Mouse (Mus musculus) adrenal gland, postnatal 36 days (tissue): ENCODE results near the gene Mettl4. TPM values are rescaled to one million over a fixed set of nuclear protein-coding genes. Genes with fewer than 3 reads are reported as not detected.

Experiments
- DNase-seq, 2 experiments: peaks; one replicate each; pipeline ENCODE4 v3.0.0; 2021; ENCODE audit warnings: mixed read lengths in 1 of 2
- long read RNA-seq, 2 experiments: library from polyadenylated mRNA; stranded (forward); transcript quantifications; one replicate each; pipeline ENCODE4 v2.0.0; 2021; ENCODE audit warnings: borderline sequencing depth in 2 of 2
- total RNA-seq, 2 experiments: library from RNA; stranded (reverse); gene quantifications; 2 replicates each; pipeline ENCODE4 v1.2.3; 2021

Gene Mettl4
- total RNA-seq = 10 to 100 TPM; 14.2 to 17.4 TPM
- long read RNA-seq, experiment 1, partial matches to known transcripts = 2 of 6 reads
- long read RNA-seq, experiment 1, other reads (novel, unspliced or antisense) = 3 of 6 reads
- long read RNA-seq, experiment 2, partial matches to known transcripts = 0 of 3 reads
- long read RNA-seq, experiment 2, other reads (novel, unspliced or antisense) = 2 of 3 reads

DNA sequence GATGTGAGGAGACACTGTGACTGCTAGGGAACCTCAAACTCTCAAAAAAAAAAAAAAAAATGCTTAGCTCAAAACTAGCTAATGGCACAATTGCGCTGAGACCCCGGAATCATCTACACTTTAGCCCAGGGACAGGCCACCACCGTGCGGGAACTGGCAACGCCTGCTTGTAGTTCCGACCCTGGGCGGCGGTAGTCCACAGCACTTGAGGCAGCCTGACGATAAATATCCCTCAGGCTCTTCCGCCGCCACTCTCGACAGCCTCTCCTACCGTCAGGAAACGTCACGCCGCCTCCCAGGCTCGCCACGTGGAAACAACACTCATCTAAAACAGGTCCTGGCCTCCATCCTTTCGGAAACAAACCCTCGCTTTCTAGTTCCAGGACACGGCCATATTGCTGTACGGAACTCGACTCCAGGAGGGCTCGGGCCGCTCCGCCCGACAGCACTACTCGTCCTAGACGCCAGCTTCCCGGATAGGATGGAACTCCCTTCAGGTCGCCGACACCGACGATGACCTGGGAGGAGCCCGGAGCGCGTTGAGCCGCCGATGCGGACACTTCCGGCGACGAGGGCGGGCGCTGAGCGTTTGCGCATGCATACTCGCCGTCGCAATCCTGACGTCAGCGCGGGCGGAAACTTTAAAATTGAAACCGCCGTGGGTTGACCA is at the start of gene Mettl4:
Gene Mettl4, minus strand, starts transcription at position 554 of the 670 bp plus-strand sequence.
- peak; percentile 95 for DNase-seq

GRCm38 (mm10) chr17:94778871-94779482 is 29.2 kb upstream of the Mettl4 start:
- no peak for DNase-seq

GRCm38 (mm10) chr17:94768491-94768890 is 18.7 kb upstream of the Mettl4 start:
- no peak for DNase-seq

DNA sequence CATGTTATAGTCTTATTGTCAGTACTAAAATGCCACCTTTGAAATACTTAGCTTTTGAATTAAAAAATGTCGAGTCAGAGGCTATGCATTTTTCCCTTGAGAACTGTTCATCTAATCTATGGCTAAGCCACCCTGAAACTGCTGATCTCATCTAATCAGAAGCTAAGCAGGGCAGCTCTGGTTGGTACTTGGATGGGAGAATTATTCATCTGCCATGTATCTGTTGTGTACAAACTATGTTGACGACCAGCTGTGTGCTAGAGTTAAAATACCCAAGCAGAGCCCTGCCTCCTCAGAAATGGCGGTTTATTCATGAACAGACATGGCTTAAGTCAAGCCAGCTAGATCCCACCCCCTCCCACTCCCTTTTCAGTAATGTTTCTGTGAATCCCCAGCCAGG is 14.9 kb upstream of the Mettl4 start:
- no peak for DNase-seq

DNA sequence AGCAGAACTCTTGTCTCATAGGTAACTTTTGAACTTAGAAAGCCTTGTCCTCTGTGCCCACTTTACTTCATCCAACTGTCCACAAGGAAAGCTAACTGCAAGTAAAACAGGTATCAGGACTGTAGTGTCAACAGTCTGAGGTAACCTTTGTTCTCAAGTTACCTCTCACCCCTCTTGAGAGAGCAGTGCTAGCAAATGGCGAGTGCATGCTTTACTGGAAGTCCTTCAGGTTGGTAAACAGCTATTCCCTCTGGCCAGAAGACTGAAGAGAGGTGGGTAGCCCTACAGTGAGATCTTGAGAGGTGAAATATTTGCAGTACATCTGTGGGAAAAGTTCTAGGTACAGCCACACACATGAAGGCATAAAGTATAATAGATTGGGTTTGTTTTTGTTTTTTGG is 14.2 kb upstream of the Mettl4 start:
- no peak for DNase-seq

DNA sequence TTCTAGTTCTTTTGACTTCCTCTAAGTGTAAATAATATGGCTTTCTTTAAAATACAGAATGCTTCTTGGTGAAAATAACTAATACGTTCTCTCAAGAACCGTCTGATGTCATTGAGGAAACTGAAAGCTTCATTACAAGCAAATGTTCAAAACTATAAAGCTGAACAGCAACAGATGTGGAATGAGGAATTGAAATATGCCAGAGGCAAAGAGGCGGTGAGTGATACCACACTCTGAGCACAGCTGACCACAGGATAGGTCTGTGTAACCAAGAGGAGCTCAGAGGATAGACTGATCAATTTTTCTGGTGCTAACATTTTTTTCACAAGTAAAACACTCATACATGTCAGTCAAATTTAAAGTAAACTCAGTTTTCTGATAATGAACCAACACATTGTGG is 12.6 kb upstream of the Mettl4 start:
- DNase-seq = no peak

DNA sequence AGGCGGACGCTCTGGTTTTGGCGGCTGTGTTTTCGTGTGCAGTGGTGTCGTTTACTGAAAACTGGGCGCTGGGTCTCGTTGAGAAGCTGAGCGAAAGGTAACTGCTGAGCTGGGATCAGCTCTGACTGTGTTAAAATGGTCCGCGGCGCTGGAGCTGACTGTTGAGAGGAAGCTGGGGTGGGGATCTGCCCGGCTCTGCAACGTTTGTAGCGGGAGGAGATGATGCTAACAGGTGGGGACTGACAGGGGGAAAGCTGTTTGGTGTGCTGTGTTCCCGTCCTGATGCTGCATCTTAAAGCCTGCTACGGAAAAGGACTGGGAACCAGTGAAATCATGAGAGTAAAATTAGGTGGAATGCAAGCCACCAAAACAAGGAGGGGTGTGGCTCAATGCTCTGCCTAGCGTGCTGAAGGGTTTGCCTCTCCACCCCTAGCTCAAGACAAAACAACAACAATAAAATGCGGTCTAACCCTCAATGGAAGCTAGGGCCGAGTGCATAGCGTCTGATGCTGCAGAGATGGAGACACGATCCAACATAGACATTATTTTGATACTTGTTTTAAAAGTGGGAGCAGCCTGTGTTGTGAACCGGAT is 414 bp upstream of the Mettl4 start:
- DNase-seq = no peak

DNA sequence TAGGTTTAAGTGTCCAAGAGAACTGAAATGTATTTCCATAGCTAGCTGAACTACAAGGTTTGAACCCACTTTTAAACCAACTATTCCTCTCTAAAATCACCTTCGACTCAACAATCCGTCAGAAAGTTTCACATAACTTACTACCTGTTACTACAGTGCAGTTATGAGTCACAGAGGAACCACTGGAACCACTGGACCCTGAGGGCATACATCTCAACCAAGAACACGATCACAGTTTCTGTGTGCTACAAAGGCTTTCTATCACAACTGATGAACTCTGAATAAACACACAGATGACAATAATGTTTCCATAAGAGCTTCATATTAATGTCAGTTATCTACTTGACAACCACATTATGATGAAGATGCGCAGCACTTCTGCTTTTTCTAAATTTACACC is 11.6 kb downstream of the Mettl4 start:
- no peak for DNase-seq

- no peak for DNase-seq
Measured at GRCm38 (mm10) chr17:94735885-94736284, 13.9 kb downstream of the Mettl4 start.

DNA sequence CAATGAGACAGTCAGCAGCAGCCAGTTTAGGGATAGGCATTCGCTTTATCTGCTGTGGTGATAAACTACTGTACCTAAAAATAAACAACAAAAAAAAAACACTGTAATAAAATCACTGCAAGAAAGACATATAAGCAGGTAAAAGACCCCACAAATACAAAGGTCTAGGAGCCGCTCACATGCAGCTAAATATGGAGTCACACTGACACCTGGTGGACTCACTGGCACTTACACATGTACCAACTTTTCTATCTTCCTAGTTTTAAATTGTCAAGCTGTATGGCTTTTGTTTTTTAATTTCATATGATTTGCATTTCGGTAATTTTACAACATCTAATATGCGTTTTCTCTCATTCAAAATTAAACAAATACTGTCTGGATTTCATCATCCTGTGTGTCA is 14.4 kb downstream of the Mettl4 start:
- no peak for DNase-seq

DNA sequence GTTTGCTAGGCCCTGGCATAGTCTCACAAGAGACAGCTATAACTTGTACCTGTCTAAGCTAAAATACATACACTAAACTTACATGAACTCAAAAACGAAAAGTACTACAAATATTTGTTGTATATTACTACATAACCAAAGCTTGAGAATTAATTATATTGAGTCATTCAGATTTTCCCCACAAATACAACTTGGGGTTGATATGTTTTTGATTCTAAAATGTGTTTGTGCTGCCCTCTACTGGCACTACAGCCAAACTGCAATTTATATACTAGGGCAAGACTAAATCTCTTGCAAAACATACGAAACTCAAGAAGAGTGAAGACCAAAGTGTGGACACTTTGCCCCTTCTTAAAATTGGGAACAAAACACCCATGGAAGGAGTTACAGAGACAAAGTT is 19.4 kb downstream of the Mettl4 start:
- DNase-seq = peak in 1 of 2 experiments; percentile 53

DNA sequence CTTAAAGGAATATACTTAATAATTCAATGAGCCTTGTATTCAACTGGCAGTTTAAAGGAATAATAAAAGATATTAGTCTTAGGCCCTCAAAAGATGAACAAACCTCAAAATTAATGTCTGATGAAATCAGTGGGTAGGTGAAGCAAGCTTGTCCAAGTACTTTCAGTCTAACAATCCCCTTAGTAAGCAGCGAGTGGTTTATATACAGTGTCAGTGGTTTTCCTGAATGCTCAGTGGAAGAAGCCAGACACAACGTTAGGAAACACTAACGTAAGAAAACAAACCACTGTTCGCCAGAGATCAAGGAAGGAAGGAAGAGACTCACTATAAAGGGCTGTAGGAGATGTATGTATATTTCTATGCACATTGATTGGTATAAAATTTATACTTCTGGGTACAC is 23.1 kb downstream of the Mettl4 start:
- DNase-seq = no peak

- DNase-seq = no peak
Measured at GRCm38 (mm10) chr17:94673515-94674317, 76.1 kb downstream of the Mettl4 start.
